Mouse (Mus musculus): ENCODE measurements around the gene Litaf.

DNA sequence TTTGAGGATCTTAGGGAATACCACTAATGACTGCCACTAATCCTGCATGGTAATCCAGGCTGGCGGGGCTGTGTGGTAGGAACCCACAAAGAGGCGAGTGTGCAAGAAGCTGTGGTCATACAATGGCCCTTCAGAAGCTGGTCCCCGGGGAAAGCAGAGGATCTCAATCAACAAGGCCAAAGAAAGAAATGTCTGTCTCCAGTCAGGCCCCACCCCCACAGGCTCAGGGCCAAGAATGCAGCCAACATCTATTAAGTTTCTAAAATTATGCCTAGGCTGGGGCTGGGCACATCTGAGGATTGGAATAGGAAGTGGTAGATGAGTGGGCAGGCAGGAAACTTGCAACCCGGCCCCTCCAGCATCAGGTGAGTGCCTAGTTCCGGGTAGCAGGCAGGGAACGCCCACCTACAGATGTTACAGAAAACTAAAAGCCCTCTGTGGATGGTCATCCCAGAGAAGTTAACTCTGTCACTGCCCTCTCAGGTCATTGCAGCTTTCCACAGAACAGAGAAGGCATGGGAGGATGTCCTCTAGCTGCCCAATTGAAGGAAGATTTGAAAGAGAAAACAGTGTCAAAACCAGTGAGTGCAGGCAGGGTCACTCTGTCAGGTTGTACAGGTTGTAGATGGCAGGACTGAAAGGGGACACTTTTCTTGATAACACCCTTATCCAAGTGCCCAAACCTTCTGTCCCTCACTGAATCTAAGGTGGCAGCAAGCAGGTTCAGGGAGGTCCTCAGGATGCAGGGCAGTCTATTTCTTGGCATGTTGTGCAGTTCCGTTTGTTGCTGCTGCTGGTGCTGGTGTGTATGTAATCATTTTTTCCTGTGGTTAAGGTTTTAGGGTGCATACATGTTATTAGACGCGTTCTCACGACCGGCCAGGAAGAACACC lies 53.1 kb downstream of the Litaf start:
- peak; percentile 12; the same call in 1 of the 2 replicates for TF ChIP-seq MAX (IDR thresholded peaks at IDR 0.05; ENCODE audit: low read length)
- TF ChIP-seq CTCF (IDR thresholded peaks at IDR 0.05 in 2 of 3, conservative IDR thresholded peaks at IDR 0.05 in 1 of 3; ENCODE audit: control insufficient read depth in 1 of 3, insufficient read depth in 1 of 3, low read depth in 2 of 3, low read length in 3 of 3, poor library complexity in 1 of 3, severe bottlenecking in 1 of 3) = no peak
- peak; percentile 36 to 49; a peak in 3 of 4 replicates for TF ChIP-seq EP300 (IDR thresholded peaks at IDR 0.05; ENCODE audit: low read depth in 1 of 2, low read length in 2 of 2)
- TF ChIP-seq HCFC1 (IDR thresholded peaks at IDR 0.05; ENCODE audit: low read depth, low read length) = peak; percentile 63
- TF ChIP-seq GATA1 (IDR thresholded peaks at IDR 0.05; ENCODE audit: low read depth, low read length) = no peak
- no peak for TF ChIP-seq RAD21 (IDR thresholded peaks at IDR 0.05; ENCODE audit: low read depth, low read length)
- no peak; the same call in none of the 2 replicates for TF ChIP-seq NELFE (IDR thresholded peaks at IDR 0.05; ENCODE audit: low read depth, low read length)
- TF ChIP-seq SIN3A (IDR thresholded peaks at IDR 0.05; ENCODE audit: low read length) = peak; percentile 86
- TF ChIP-seq ZMIZ1 (IDR thresholded peaks at IDR 0.05; ENCODE audit: low read depth, low read length) = 0 out of 2 replicates have a peak, but pooled peaks have one; percentile 37

Data from MEL (cell line).